Mouse (Mus musculus): ENCODE measurements around the gene Lrmp.
A peak's percentile ranks its signal among the peaks of the same experiment; 100 is the strongest.
"Not testable (repeated sequence)": the region's sequence is repeated elsewhere in the genome, so short reads cannot be mapped to it uniquely, and the experiment has no call there.

Gene Lrmp

GRCm38 (mm10) chr6:145115476-145116097 lies at the start of gene Lrmp:
Gene Lrmp, plus strand, starts transcription at chr6:145115653.
- no peak for DNase-seq (ENCODE audit: low spot score)

- no peak for DNase-seq (ENCODE audit: low spot score)
These were observed 49.0 kb upstream of the Lrmp start for GRCm38 (mm10) chr6:145066416-145066815.

- no peak for DNase-seq (ENCODE audit: low spot score)
These were observed 47.8 kb upstream of the Lrmp start for GRCm38 (mm10) chr6:145067679-145068078.

- DNase-seq (ENCODE audit: low spot score), result no peak
These were observed 46.1 kb upstream of the Lrmp start for GRCm38 (mm10) chr6:145069397-145069796.

GRCm38 (mm10) chr6:145069921-145070320 lies 45.5 kb upstream of the Lrmp start:
- no peak for DNase-seq (ENCODE audit: low spot score)

GRCm38 (mm10) chr6:145074461-145074860 lies 41.0 kb upstream of the Lrmp start:
- DNase-seq (ENCODE audit: low spot score), result no peak

- DNase-seq (ENCODE audit: low spot score), result peak; percentile 4
These were observed 40.3 kb upstream of the Lrmp start for GRCm38 (mm10) chr6:145075088-145075547.

- DNase-seq (ENCODE audit: low spot score), result peak; percentile 19
These were observed 39.8 kb upstream of the Lrmp start, which contains the start of gene Bcat1 for GRCm38 (mm10) chr6:145075548-145076224. Gene Bcat1, minus strand, starts transcription at chr6:145076184.

GRCm38 (mm10) chr6:145076286-145076685 lies 39.2 kb upstream of the Lrmp start:
- DNase-seq (ENCODE audit: low spot score), result no peak

GRCm38 (mm10) chr6:145079087-145079759 lies 36.2 kb upstream of the Lrmp start:
- no peak for DNase-seq (ENCODE audit: low spot score)

- no peak for DNase-seq (ENCODE audit: low spot score)
These were observed 33.7 kb upstream of the Lrmp start for GRCm38 (mm10) chr6:145081721-145082120.

GRCm38 (mm10) chr6:145084343-145085117 lies 30.9 kb upstream of the Lrmp start:
- no peak for DNase-seq (ENCODE audit: low spot score)

- no peak for DNase-seq (ENCODE audit: low spot score)
These were observed 26.9 kb upstream of the Lrmp start for GRCm38 (mm10) chr6:145088451-145089113.

- DNase-seq (ENCODE audit: low spot score), result no peak
These were observed 26.1 kb upstream of the Lrmp start for GRCm38 (mm10) chr6:145089373-145089772.

- no peak for DNase-seq (ENCODE audit: low spot score)
These were observed 25.1 kb upstream of the Lrmp start for GRCm38 (mm10) chr6:145090201-145090863.

GRCm38 (mm10) chr6:145090928-145091327 lies 24.5 kb upstream of the Lrmp start:
- no peak for DNase-seq (ENCODE audit: low spot score)

GRCm38 (mm10) chr6:145091998-145092397 lies 23.5 kb upstream of the Lrmp start:
- no peak for DNase-seq (ENCODE audit: low spot score)

- DNase-seq (ENCODE audit: low spot score), result not testable (repeated sequence)
These were observed 22.3 kb upstream of the Lrmp start for GRCm38 (mm10) chr6:145093038-145093622.

GRCm38 (mm10) chr6:145094431-145094830 lies 21.0 kb upstream of the Lrmp start:
- no peak for DNase-seq (ENCODE audit: low spot score)

GRCm38 (mm10) chr6:145100923-145101322 lies 14.5 kb upstream of the Lrmp start:
- no peak for DNase-seq (ENCODE audit: low spot score)

Measured in urinary bladder, postnatal 14 days (tissue).